Mouse (Mus musculus): ENCODE measurements around the gene Ccnl2. TPM values are rescaled to one million over a fixed set of nuclear protein-coding genes. Genes with fewer than 3 reads are reported as not detected.

Ccnl2 gene
- total and polyA plus RNA-seq, 2 experiments from 2014 or later: 68.3 to 113 TPM

DNA sequence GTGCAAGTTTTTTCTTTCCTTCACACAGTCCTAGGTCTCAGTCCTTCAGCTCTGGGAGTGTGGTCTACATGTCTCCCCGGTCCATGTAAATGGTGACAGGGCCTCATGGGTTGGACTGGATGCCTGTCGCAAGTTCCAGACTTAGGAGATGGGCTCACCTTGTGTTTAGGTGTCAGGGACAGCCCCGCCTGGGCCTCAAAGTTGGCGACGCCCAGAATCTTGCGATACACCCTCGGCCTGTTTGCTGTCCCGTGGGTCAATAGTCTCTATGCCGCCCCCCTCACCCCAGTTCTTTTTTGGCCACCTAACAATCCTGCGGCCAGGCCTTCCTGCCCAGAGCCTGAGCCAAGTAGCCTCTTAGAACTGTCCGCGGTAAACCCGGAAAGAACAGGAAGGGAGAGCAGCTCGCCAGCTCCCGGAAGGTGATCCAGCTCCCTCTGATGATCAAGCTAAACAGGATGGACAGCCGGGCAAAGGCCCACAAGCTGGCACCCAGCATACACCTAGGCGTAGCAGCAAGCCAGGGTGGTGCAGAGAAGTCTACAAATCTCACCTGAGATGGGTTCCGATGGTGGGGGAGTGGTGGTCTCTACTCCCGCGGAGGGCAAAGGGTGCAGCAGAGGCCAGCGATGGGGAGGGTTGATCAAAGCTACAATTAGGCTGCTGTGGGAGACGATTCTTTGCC lies 56.5 kb downstream of the Ccnl2 start:
- 0 out of 2 replicates have a peak overlapping the region, but pooled peaks have one; percentile 86 for H3K27ac ChIP-seq (ENCODE audit: low read depth, low read length)
- peaks cover 32% of the 10 kb centered on the region for H3K36me3 ChIP-seq (ENCODE audit: insufficient read depth)

GRCm38 (mm10) chr4:155869317-155870033 lies 57.2 kb downstream of the Ccnl2 start, which contains the start of the genes Cptp and Ints11:
TSS of gene Cptp (minus strand) at chr4:155869440.
TSS of gene Ints11 (plus strand) at chr4:155869546.
- no peaks in the 10 kb centered on the region for H3K9me3 ChIP-seq (ENCODE audit: low read length)
- peak within 1 kb of the TSS; percentile 98 for H3K4me2 ChIP-seq (ENCODE audit: low read depth)
- ATAC-seq (peak; percentile 99), DNase-seq (peak; percentile 97)
- peak; percentile 52 for TF ChIP-seq CTCF (IDR thresholded peaks at IDR 0.05; ENCODE audit: low read depth)
- peak within 1 kb of the TSS; percentile 75 for H3K9ac ChIP-seq
- H3K36me3 ChIP-seq (ENCODE audit: insufficient read depth): peaks cover 38% of the 10 kb centered on the region
- H3K27me3 ChIP-seq (ENCODE audit: insufficient read depth, low read length): no peaks in the 10 kb centered on the region
- WGBS: under 1% methylated on average over 63 of the region's 63 CpGs
- peak within 1 kb of the TSS; percentile 86 for H3K27ac ChIP-seq (ENCODE audit: low read depth, low read length)
- H3K4me1 ChIP-seq (ENCODE audit: insufficient read depth): peaks cover 10% of the 10 kb centered on the region
- H3K4me3 ChIP-seq (ENCODE audit: low read depth, low read length): peak within 1 kb of the TSS; percentile 79

More for the DNA sequence above, 56.5 kb downstream of the Ccnl2 start:
- DNase-seq: no peak
- Histone ChIP-seq H3K9ac (peak overlapping the region; percentile 75), H3K9me3 (ENCODE audit: low read length) (no peaks in the 10 kb centered on the region), H3K4me2 (ENCODE audit: low read depth) (peak overlapping the region; percentile 98), H3K4me1 (ENCODE audit: insufficient read depth) (peaks cover 10% of the 10 kb centered on the region), H3K4me3 (ENCODE audit: low read depth, low read length) (peak overlapping the region; percentile 79), H3K27me3 (ENCODE audit: insufficient read depth, low read length) (no peaks in the 10 kb centered on the region)
- ATAC-seq: no peak; the same call in none of the 2 replicates
- no peak for TF ChIP-seq CTCF (IDR thresholded peaks at IDR 0.05; ENCODE audit: low read depth)
- 10% methylated on average over 22 of the region's 22 CpGs for WGBS

GRCm38 (mm10) chr4:155871404-155871803 lies 59.1 kb downstream of the Ccnl2 start:
- WGBS: 94% methylated on average over 7 of the region's 7 CpGs

More at GRCm38 (mm10) chr4:155871404-155871803, 59.1 kb downstream of the Ccnl2 start:
- DNase-seq (no peak), ATAC-seq (no peak)
- no peak for TF ChIP-seq CTCF (IDR thresholded peaks at IDR 0.05; ENCODE audit: low read depth)
- Histone ChIP-seq H3K4me2 (ENCODE audit: low read depth) (no peak overlapping the region), H3K4me3 (ENCODE audit: low read depth, low read length) (no peak overlapping the region), H3K27ac (ENCODE audit: low read depth, low read length) (no peak overlapping the region), H3K27me3 (ENCODE audit: insufficient read depth, low read length) (no peaks in the 10 kb centered on the region), H3K9ac (no peak overlapping the region), H3K36me3 (ENCODE audit: insufficient read depth) (peaks cover 35% of the 10 kb centered on the region), H3K9me3 (ENCODE audit: low read length) (no peaks in the 10 kb centered on the region), H3K4me1 (ENCODE audit: insufficient read depth) (peaks cover 10% of the 10 kb centered on the region)

Small RNAs within 50 kb of the gene (microRNA-seq; reads per million reads assigned to microRNA genes)
- 0 reads per million in 2 experiments for gene Gm27743

Other genes with a start within 250 kb of the Ccnl2 start
- gene Slc35e2, start 211.1 kb upstream of the Ccnl2 start, total RNA-seq (2014; rRNA removed): 39.9 and 49.2 TPM in 2 replicates
- 8.6 and 10.5 TPM in 2 replicates for gene Slc35e2, start 211.1 kb upstream of the Ccnl2 start, polyA plus RNA-seq (2015; fragmentation: Nextera tagmentation; extraction: Ambion mirVana)
- gene Cdk11b, start 187.6 kb upstream of the Ccnl2 start, total RNA-seq (2014; rRNA removed): 20.7 and 21.8 TPM in 2 replicates
- 48.7 and 64.7 TPM in 2 replicates for gene Cdk11b, start 187.6 kb upstream of the Ccnl2 start, polyA plus RNA-seq (2015; fragmentation: Nextera tagmentation; extraction: Ambion mirVana)
- not detected in 2 replicates for gene Gm10563, start 167.1 kb upstream of the Ccnl2 start, total RNA-seq (2014; rRNA removed)
- not detected in 2 replicates for gene Gm10563, start 167.1 kb upstream of the Ccnl2 start, polyA plus RNA-seq (2015; fragmentation: Nextera tagmentation; extraction: Ambion mirVana)
- gene Mmp23, start 159.1 kb upstream of the Ccnl2 start, total RNA-seq (2014; rRNA removed): 6.0 TPM in 2 replicates
- gene Mmp23, start 159.1 kb upstream of the Ccnl2 start, polyA plus RNA-seq (2015; fragmentation: Nextera tagmentation; extraction: Ambion mirVana): 2.5 and 2.9 TPM in 2 replicates
- 98.0 and 116 TPM in 2 replicates for gene Mib2, start 143.3 kb upstream of the Ccnl2 start, total RNA-seq (2014; rRNA removed)
- gene Mib2, start 143.3 kb upstream of the Ccnl2 start, polyA plus RNA-seq (2015; fragmentation: Nextera tagmentation; extraction: Ambion mirVana): 42.9 and 46.5 TPM in 2 replicates
- 31.9 and 33.5 TPM in 2 replicates for gene Fndc10, start 118.1 kb upstream of the Ccnl2 start, total RNA-seq (2014; rRNA removed)
- 20.4 and 24.6 TPM in 2 replicates for gene Fndc10, start 118.1 kb upstream of the Ccnl2 start, polyA plus RNA-seq (2015; fragmentation: Nextera tagmentation; extraction: Ambion mirVana)
- 103 and 121 TPM in 2 replicates for gene Ssu72, start 107.7 kb upstream of the Ccnl2 start, total RNA-seq (2014; rRNA removed)
- 164 and 176 TPM in 2 replicates for gene Ssu72, start 107.7 kb upstream of the Ccnl2 start, polyA plus RNA-seq (2015; fragmentation: Nextera tagmentation; extraction: Ambion mirVana)
- gene Tmem240, start 77.7 kb upstream of the Ccnl2 start, total RNA-seq (2014; rRNA removed): 43.4 and 55.2 TPM in 2 replicates
- 19.1 and 23.8 TPM in 2 replicates for gene Tmem240, start 77.7 kb upstream of the Ccnl2 start, polyA plus RNA-seq (2015; fragmentation: Nextera tagmentation; extraction: Ambion mirVana)
- gene Atad3a, start 51.4 kb upstream of the Ccnl2 start, total RNA-seq (2014; rRNA removed): 72.3 and 79.2 TPM in 2 replicates
- gene Atad3a, start 51.4 kb upstream of the Ccnl2 start, polyA plus RNA-seq (2015; fragmentation: Nextera tagmentation; extraction: Ambion mirVana): 61.3 and 68.6 TPM in 2 replicates
- 27.9 and 29.6 TPM in 2 replicates for gene Vwa1, start 37.8 kb upstream of the Ccnl2 start, total RNA-seq (2014; rRNA removed)
- gene Vwa1, start 37.8 kb upstream of the Ccnl2 start, polyA plus RNA-seq (2015; fragmentation: Nextera tagmentation; extraction: Ambion mirVana): 22.9 and 24.8 TPM in 2 replicates
- 0.14 and 0.38 TPM in 2 replicates for gene Tmem88b, start 26.6 kb upstream of the Ccnl2 start, total RNA-seq (2014; rRNA removed)
- gene Tmem88b, start 26.6 kb upstream of the Ccnl2 start, polyA plus RNA-seq (2015; fragmentation: Nextera tagmentation; extraction: Ambion mirVana): 0.24 and 0.38 TPM in 2 replicates
- not detected in 2 replicates for gene Ankrd65, start 22.1 kb upstream of the Ccnl2 start, total RNA-seq (2014; rRNA removed)
- gene Ankrd65, start 22.1 kb upstream of the Ccnl2 start, polyA plus RNA-seq (2015; fragmentation: Nextera tagmentation; extraction: Ambion mirVana): not detected in 2 replicates
- gene Mrpl20, start 9.6 kb upstream of the Ccnl2 start, total RNA-seq (2014; rRNA removed): 134 and 220 TPM in 2 replicates
- gene Mrpl20, start 9.6 kb upstream of the Ccnl2 start, polyA plus RNA-seq (2015; fragmentation: Nextera tagmentation; extraction: Ambion mirVana): 304 and 396 TPM in 2 replicates
- gene Aurkaip1, start 18.8 kb downstream of the Ccnl2 start, total RNA-seq (2014; rRNA removed): 90.9 and 93.0 TPM in 2 replicates
- 148 and 183 TPM in 2 replicates for gene Aurkaip1, start 18.8 kb downstream of the Ccnl2 start, polyA plus RNA-seq (2015; fragmentation: Nextera tagmentation; extraction: Ambion mirVana)
- 19.5 and 35.9 TPM in 2 replicates for gene Mxra8, start 27.2 kb downstream of the Ccnl2 start, total RNA-seq (2014; rRNA removed)
- gene Mxra8, start 27.2 kb downstream of the Ccnl2 start, polyA plus RNA-seq (2015; fragmentation: Nextera tagmentation; extraction: Ambion mirVana): 25.0 and 30.5 TPM in 2 replicates
- gene Dvl1, start 34.9 kb downstream of the Ccnl2 start, total RNA-seq (2014; rRNA removed): 118 and 120 TPM in 2 replicates
- 15.1 and 16.3 TPM in 2 replicates for gene Dvl1, start 34.9 kb downstream of the Ccnl2 start, polyA plus RNA-seq (2015; fragmentation: Nextera tagmentation; extraction: Ambion mirVana)
- gene Tas1r3, start 50.9 kb downstream of the Ccnl2 start, total RNA-seq (2014; rRNA removed): 0.54 and 0.67 TPM in 2 replicates
- gene Tas1r3, start 50.9 kb downstream of the Ccnl2 start, polyA plus RNA-seq (2015; fragmentation: Nextera tagmentation; extraction: Ambion mirVana): 0.14 and 0.22 TPM in 2 replicates
- gene Cptp, start 57.0 kb downstream of the Ccnl2 start, total RNA-seq (2014; rRNA removed): 12.7 and 19.8 TPM in 2 replicates
- 18.7 and 22.8 TPM in 2 replicates for gene Cptp, start 57.0 kb downstream of the Ccnl2 start, polyA plus RNA-seq (2015; fragmentation: Nextera tagmentation; extraction: Ambion mirVana)
- gene Ints11, start 57.1 kb downstream of the Ccnl2 start, total RNA-seq (2014; rRNA removed): 47.7 and 63.8 TPM in 2 replicates
- 58.8 and 59.8 TPM in 2 replicates for gene Ints11, start 57.1 kb downstream of the Ccnl2 start, polyA plus RNA-seq (2015; fragmentation: Nextera tagmentation; extraction: Ambion mirVana)
- 65.4 and 69.5 TPM in 2 replicates for gene Pusl1, start 79.3 kb downstream of the Ccnl2 start, total RNA-seq (2014; rRNA removed)
- 56.5 and 59.0 TPM in 2 replicates for gene Pusl1, start 79.3 kb downstream of the Ccnl2 start, polyA plus RNA-seq (2015; fragmentation: Nextera tagmentation; extraction: Ambion mirVana)
- gene Acap3, start 79.3 kb downstream of the Ccnl2 start, total RNA-seq (2014; rRNA removed): 116 and 147 TPM in 2 replicates
- 84.2 and 95.3 TPM in 2 replicates for gene Acap3, start 79.3 kb downstream of the Ccnl2 start, polyA plus RNA-seq (2015; fragmentation: Nextera tagmentation; extraction: Ambion mirVana)
- 80.3 and 84.7 TPM in 2 replicates for gene Ube2j2, start 131.3 kb downstream of the Ccnl2 start, total RNA-seq (2014; rRNA removed)
- gene Ube2j2, start 131.3 kb downstream of the Ccnl2 start, polyA plus RNA-seq (2015; fragmentation: Nextera tagmentation; extraction: Ambion mirVana): 138 and 163 TPM in 2 replicates
- gene C1qtnf12, start 149.8 kb downstream of the Ccnl2 start, total RNA-seq (2014; rRNA removed): 12.8 and 13.9 TPM in 2 replicates
- 10.3 and 11.1 TPM in 2 replicates for gene C1qtnf12, start 149.8 kb downstream of the Ccnl2 start, polyA plus RNA-seq (2015; fragmentation: Nextera tagmentation; extraction: Ambion mirVana)
- gene B3galt6, start 180.2 kb downstream of the Ccnl2 start, total RNA-seq (2014; rRNA removed): 39.5 and 43.9 TPM in 2 replicates
- 19.4 and 28.6 TPM in 2 replicates for gene B3galt6, start 180.2 kb downstream of the Ccnl2 start, polyA plus RNA-seq (2015; fragmentation: Nextera tagmentation; extraction: Ambion mirVana)
- 123 and 126 TPM in 2 replicates for gene Sdf4, start 180.4 kb downstream of the Ccnl2 start, total RNA-seq (2014; rRNA removed)
- 115 and 117 TPM in 2 replicates for gene Sdf4, start 180.4 kb downstream of the Ccnl2 start, polyA plus RNA-seq (2015; fragmentation: Nextera tagmentation; extraction: Ambion mirVana)
- 0.48 and 1.3 TPM in 2 replicates for gene Tnfrsf4, start 201.4 kb downstream of the Ccnl2 start, total RNA-seq (2014; rRNA removed)
- gene Tnfrsf4, start 201.4 kb downstream of the Ccnl2 start, polyA plus RNA-seq (2015; fragmentation: Nextera tagmentation; extraction: Ambion mirVana): 0.40 and 0.49 TPM in 2 replicates
- 1.5 TPM in 1 of 2 replicates, not detected in the other for gene Tnfrsf18, start 213.7 kb downstream of the Ccnl2 start, total RNA-seq (2014; rRNA removed)
- gene Tnfrsf18, start 213.7 kb downstream of the Ccnl2 start, polyA plus RNA-seq (2015; fragmentation: Nextera tagmentation; extraction: Ambion mirVana): 0.67 and 1.2 TPM in 2 replicates
- gene Ttll10, start 246.9 kb downstream of the Ccnl2 start, total RNA-seq (2014; rRNA removed): not detected in 2 replicates
- gene Ttll10, start 246.9 kb downstream of the Ccnl2 start, polyA plus RNA-seq (2015; fragmentation: Nextera tagmentation; extraction: Ambion mirVana): 0.06 TPM in 1 of 2 replicates, not detected in the other

Measured in forebrain, postnatal 0 days (tissue).